Mouse (Mus musculus) kidney, postnatal 10 days (tissue): ENCODE measurements at regions not wholly inside any gene's neighbourhood (a gene's known extent, or its start where the extent isn't known, plus 50 kb on each side); places are given as distances from the start of the nearest gene placed in this dataset.

Experiments used
- DNase-seq: peaks from one replicate; pipeline ENCODE4 v3.0.0; 2021; ENCODE audit warnings: mixed read lengths

- DNase-seq, result no peak
Measured at GRCm38 (mm10) chr16:62469286-62469685, 317.3 kb downstream of the Nsun3 start.

DNA sequence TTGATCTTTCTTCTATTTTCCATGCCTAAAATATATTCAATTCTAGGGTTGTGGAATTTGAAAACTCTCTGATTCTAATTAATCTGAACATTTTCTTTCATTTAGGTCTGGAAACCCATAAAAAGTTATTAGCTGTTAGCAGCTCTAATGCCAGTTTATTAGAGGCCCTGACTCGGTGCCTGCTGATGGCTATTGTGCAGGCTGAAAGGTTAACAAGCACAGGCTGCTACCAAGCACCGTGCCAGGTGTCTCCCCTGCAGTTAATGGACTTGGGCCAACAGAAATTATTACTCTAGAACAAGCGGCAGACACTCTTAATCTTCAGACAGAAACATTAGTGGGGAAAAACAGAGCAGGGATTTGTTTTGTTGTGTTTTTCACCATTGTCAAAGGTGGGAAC, 317.8 kb downstream of the Nsun3 start:
- no peak for DNase-seq

DNA sequence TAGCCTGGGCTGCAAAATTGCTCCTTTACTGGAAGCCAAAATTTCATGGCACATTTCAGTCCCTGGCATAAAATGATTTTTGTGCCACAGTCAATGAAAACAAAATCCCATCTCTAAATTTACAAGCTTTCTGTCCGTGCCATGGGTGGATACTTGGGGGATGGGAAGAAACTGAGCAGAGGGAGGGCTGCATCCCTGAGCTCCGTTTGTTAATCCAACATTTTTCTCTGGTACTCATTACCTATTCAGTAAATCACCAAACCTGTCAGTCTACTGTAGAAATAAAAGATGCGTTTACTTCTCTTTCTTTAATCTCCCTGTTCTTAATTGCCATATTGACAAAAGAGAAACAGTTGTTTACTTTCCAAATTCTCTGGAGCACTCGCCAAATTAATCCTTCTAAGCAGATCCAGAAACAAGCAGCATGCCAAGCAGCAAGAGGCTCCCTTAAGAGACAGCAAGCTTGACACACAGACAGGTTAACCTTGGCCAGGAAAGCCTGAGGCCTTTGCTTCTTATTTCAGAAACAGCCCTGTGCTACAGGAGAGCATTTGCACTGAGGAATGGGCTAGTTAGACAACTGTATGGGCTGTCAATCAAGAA, 326.6 kb downstream of the Nsun3 start:
- no peak for DNase-seq

DNA sequence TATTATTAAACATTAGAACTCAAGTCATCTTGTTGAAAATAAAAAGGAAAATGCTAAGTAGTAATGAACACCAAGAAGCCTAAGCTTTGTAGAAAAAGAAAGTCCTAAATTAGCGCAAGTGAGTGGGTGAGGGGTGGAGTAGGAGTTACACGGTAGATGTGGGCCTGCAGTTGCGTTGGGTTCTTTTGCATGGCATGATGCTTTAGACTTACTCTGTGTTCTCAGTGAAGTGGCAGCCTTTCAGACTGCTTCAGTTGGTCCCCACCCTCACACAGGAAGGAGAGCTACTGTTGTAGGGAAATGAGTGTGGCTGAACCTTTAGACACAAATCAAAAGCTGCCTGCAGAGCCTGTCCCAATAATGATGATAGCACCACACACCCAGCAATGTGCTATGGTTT, 336.9 kb downstream of the Nsun3 start:
- DNase-seq, result no peak

DNA sequence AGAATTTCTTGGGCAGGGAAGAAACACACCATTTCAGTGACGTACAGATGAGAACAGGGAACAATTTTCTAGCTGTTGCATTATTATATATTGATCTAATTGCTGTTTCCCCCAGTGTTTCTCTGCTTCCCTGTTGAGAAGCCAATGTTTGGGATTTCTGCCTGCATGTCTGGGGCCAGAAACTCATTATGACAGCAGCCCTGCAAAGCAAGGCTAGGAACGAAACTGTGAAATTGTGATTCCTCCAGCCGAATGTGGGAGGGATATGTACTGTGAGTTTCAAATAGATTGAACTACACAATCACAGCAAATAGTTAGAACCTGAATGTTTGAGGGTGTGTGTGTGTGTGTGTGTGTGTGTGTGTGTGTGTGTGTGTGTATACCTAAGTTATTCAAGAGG, 339.2 kb downstream of the Nsun3 start:
- no peak for DNase-seq

- no peak for DNase-seq
Measured at GRCm38 (mm10) chr16:62441197-62441596, 345.4 kb downstream of the Nsun3 start.

DNA sequence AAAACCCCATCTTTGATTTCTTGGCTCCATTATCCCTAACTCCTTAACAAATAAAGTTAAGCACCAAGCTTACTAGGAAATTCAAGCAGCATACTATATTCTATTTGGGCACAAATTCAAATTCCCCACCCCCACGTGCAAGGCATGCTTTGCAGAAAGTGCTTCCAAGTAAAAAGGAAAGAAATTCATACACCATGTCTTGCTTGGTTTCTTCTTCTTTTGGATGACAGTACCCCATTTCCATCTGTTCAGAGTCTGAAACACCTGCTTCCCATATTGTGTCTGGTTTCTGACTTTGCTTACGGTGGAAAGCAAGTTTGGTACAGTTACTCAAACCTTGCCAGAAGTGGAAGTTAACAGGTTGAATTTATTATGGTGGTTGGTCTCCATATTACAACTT, 353.5 kb downstream of the Nsun3 start:
- no peak for DNase-seq

GRCm38 (mm10) chr16:62414485-62414884, 372.1 kb downstream of the Nsun3 start:
- peak; percentile 10 for DNase-seq

- no peak for DNase-seq
Measured at GRCm38 (mm10) chr16:62407526-62408165, 379.0 kb downstream of the Nsun3 start.

DNA sequence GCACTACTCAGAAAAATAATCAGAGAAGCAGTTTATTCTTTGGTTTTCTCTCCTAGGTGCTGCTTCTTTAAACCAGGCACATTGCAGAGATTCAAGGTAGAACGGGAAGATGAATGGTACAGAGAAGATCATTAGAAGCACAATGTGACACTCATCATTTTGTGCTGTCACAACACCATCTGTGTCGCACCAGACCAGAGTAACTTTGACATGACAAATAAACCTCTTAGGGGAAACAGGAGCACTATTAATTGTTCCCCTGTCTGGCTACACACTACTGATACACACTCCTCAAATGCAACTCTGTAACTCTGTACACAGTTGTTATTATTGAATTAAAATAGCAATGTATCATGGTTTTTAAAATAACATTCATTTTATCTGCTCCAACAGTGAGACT, 380.2 kb downstream of the Nsun3 start:
- DNase-seq, result no peak

GRCm38 (mm10) chr16:62357279-62357678, 429.3 kb downstream of the Nsun3 start:
- DNase-seq, result no peak

DNA sequence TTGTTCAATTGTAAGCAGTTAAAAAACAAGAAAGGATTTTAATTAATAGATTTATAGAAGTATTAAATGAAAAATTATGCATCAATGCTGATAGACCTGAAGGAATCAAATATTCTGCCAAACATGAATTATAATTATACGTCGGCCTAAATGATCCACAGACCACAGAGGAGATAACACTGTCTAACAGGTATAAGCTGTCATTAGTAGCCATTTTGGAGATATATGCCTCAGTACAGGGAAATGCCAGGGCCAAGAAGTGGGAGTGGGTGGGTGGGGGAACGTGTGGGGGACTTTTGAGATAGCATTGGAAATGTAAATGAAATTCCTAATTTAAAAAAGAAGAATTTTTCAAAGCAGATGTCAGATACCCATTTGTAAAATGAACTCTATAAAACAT, 430.3 kb downstream of the Nsun3 start:
- no peak for DNase-seq

GRCm38 (mm10) chr16:62355830-62356270, 430.8 kb downstream of the Nsun3 start:
- DNase-seq, result no peak

DNA sequence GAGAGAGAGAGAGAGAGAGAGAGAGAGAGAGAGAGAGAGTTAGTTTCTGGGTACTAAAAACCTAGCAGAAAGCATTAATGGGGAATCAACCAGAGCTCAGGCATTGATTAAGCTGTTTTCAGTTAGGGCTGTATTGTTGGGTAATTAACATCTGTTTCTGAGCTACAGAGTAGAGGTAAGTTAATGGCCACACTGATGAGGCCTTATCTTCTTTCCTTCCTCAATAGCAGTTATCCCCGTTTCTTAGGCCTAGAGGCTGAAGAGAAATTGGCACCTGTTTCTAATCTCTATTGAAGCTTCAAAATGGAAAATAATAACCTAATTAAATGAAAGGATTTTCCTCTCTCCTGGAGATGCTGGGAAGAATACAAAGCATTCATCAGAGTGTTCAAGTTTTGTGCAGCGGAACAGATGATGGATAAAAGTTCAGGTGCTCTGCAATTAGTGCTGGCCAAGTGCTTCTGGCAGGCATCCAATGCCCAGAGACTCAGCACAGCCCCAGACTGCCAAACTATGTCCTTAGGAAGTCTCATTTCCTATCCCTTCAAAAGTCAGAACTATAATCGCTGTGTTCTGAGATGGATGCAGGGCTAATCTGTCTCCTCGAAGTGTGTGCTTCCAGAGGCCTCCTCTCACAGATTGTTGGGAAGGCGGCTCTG, 459.1 kb downstream of the Nsun3 start:
- no peak for DNase-seq

GRCm38 (mm10) chr16:62325534-62326244, 460.9 kb downstream of the Nsun3 start:
- no peak for DNase-seq

DNA sequence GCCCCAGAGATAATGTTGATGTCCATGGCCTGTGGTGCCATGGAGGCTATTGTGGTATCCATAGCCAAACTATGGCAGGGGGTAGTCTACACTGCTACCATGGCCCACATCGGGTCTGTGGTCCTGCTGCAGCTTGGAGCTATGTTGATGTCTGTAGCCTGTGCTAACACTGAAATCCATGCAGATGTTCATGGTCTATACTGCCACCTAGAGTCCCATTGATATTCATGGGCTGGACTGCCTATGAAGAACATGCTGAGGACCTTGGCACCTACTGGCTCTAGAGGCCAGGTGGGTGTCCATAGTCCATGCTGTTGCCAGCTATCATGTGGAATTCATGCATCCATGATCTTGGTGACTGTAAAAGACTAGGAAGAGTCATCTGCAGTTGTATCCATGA, 463.8 kb downstream of the Nsun3 start:
- no peak for DNase-seq

- no peak for DNase-seq
Measured at GRCm38 (mm10) chr16:62288948-62289347, 497.7 kb downstream of the Nsun3 start.
